Mouse (Mus musculus) limb, embryonic 13.5 days (tissue): ENCODE data around the gene Rad51b. TPM values are rescaled to one million over a fixed set of nuclear protein-coding genes. Genes with fewer than 3 reads are reported as not detected.

ENCODE experiments used
- ATAC-seq: fragments of 200-750 bp; cut with Nextera tagmentation; 2 replicates; pipeline ENCODE4 v1.8.0; 2017; ENCODE audit warnings: low read depth, moderate number of reproducible peaks, moderate TSS enrichment; ENCODE audit not compliant: low FRiP score
- H3K27ac ChIP-seq: fragments of 300-500 bp; sonication (generic); 2 replicates; pipeline ENCODE4 v1.5.1; 2015; ENCODE audit warnings: inconsistent platforms, mild to moderate bottlenecking, moderate library complexity
- H3K27me3 ChIP-seq: fragments of 300-500 bp; sonication (generic); 2 replicates; pipeline ENCODE4 v1.6.1; 2015; ENCODE audit warnings: mild to moderate bottlenecking, inconsistent platforms
- H3K36me3 ChIP-seq: fragments of 300-500 bp; sonication (generic); 2 replicates; pipeline ENCODE4 v1.6.1; 2015; ENCODE audit warnings: inconsistent platforms, mild to moderate bottlenecking, moderate library complexity
- H3K4me1 ChIP-seq: fragments of 300-500 bp; sonication (generic); 2 replicates; pipeline ENCODE4 v1.6.1; 2015; ENCODE audit warnings: inconsistent platforms
- H3K4me2 ChIP-seq: fragments of 300-500 bp; sonication (generic); replicated peaks from 2 replicates; pipeline ENCODE4 v1.6.1; 2015; ENCODE audit warnings: inconsistent platforms, mild to moderate bottlenecking, moderate library complexity
- H3K4me3 ChIP-seq: fragments of 300-500 bp; sonication (generic); 2 replicates; pipeline ENCODE4 v1.5.1; 2015; ENCODE audit warnings: moderate library complexity, mild to moderate bottlenecking, inconsistent platforms
- H3K9ac ChIP-seq: fragments of 300-500 bp; sonication (generic); 2 replicates; pipeline ENCODE4 v1.6.1; 2015; ENCODE audit warnings: mild to moderate bottlenecking, inconsistent platforms
- H3K9me3 ChIP-seq: fragments of 300-500 bp; sonication (generic); 2 replicates; pipeline ENCODE4 v1.6.1; 2016; ENCODE audit warnings: inconsistent platforms
- WGBS: fragments of 180-500 bp; shearing (Covaris S2); methylation state at CpG from one replicate; pipeline ENCODE4 v1.1.7; 2015; 5-methylcytosine and 5-hydroxymethylcytosine counted together
- polyA plus RNA-seq: library from polyadenylated mRNA; unstranded; fragments of >200 nt; fragmentation: Nextera tagmentation; extraction: Ambion mirVana; gene quantifications from 2 replicates; pipeline ENCODE4 v1.2.1, GENCODE M21; 2015

The Rad51b gene
- polyA plus RNA-seq, 1 experiment from 2014 or later, result 7.6 TPM

DNA sequence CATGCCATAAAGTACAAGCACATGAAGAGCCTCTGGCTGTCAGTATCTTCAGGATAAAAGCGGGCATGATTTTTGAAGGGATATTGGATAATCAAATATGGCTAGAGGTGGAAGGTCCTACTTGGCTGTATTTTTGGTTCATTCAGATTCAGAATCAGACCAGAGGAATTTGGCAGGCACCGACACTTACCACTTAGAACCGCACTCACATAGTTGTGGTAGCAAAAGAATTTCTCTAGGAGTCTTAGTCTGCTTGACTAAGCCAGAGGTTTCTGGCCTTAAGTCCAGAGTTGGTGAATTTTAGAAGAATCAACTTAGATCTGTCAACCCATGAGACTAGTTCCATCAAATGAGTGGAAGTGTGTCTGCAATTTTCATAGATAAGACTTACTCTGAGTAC lies 217.6 kb downstream of the Rad51b start:
- Histone ChIP-seq H3K4me1 (peaks cover 23% of the 10 kb centered on the region), H3K9ac (no peak overlapping the region), H3K4me3 (no peak overlapping the region), H3K27ac (no peak overlapping the region), H3K36me3 (no peaks in the 10 kb centered on the region), H3K27me3 (no peaks in the 10 kb centered on the region), H3K4me2 (no peak overlapping the region), H3K9me3 (no peaks in the 10 kb centered on the region)
- ATAC-seq, result no peak
- 93% methylated on average over 3 of the region's 3 CpGs for WGBS

DNA sequence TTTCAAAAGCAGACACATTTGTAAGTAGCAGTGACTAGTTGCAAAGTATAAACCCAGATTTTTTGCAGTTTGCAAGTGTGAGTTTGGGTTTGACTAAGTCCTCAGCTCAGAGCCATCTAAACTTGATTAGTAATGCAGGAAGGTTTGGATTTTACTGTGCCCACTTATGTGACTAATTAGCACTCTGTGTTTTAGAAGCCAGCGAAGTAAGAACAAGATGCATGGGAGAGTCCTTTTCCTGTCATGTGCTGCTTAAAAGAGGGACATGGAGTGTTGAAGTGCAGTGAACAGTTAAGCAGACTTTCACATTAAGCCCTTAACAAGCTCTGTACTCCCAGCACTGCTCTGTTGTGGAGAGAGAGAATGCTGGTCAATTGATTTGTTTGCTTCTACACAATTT lies 225.3 kb downstream of the Rad51b start:
- Histone ChIP-seq H3K27ac (no peak overlapping the region; the same call in 1 of the 2 replicates), H3K4me2 (no peak overlapping the region), H3K9me3 (no peaks in the 10 kb centered on the region), H3K4me3 (no peak overlapping the region), H3K4me1 (peaks cover 17% of the 10 kb centered on the region), H3K36me3 (no peaks in the 10 kb centered on the region), H3K27me3 (no peaks in the 10 kb centered on the region), H3K9ac (no peak overlapping the region)
- no peak for ATAC-seq
- WGBS, result 29% methylated on average over 1 of the region's 1 CpGs

DNA sequence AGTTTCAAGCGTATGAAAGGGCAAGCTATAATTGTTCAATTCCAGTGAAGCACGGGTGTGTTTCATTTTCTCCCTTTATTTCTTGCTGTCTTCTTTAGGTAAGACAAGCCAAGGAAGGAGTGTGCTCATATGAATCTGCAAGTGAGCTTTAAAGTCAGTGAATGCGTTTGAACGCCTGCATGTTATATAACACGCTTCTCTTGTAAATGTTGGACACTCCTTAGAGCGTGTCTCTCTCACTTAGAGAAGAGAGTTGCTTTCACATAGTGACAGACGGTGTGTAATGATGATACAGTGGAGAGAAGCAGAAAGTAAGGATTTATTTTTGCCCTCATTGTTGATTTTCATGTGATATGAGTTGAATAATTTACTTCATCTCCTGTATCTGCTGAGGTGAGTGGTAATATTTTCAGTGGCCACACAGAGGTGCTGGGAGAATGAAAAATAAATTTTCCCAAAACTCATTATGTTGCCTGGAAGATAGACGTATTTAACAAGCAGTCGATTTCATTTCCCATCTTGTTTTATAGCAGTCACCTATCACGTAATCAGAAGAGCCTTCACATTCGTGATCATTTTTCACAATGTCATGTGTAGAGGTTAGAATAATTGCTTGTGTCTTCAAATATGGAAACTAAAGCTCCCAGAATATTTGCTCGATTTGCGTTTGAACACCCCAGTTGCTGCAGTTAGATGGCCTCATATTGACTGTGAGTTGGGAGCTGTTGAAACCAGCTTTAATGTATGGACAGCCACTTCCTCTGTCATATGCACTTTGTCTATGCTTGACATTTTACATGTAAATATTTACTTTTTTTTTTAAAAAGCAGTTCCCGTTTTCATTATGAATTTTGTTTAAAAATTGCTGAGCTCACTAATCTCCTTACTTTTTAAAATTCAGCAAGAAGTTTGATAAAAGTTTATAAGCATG lies 228.1 kb downstream of the Rad51b start:
- no peaks in the 10 kb centered on the region for H3K9me3 ChIP-seq
- H3K4me3 ChIP-seq, result no peak overlapping the region
- no peak for ATAC-seq
- no peak overlapping the region for H3K9ac ChIP-seq
- H3K27ac ChIP-seq, result 0 out of 2 replicates have a peak overlapping the region, but pooled peaks have one; percentile 33
- peaks cover 4% of the 10 kb centered on the region; the same call in 1 of the 2 replicates for H3K36me3 ChIP-seq
- no peaks in the 10 kb centered on the region for H3K27me3 ChIP-seq
- H3K4me1 ChIP-seq, result peaks cover 25% of the 10 kb centered on the region
- no peak overlapping the region for H3K4me2 ChIP-seq
- 71% methylated on average over 14 of the region's 14 CpGs for WGBS

DNA sequence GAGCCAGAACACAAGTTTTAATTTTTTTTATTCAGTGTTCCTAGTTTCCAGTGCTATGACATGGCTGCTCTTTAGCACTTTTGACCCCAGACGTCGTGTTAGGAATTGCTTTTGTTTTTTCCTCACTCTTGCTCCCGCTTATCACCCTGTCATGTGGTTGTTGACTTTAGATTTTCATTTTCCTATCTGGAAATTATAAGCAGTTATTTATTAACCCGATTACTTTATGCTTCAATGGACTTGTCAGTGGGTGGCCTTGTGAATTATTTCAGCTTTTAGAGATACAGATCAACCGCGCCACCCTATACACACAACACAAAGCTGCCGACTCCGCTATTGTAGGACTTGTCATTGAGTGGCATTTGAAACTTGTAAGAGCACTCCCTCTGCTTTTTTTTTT lies 228.8 kb downstream of the Rad51b start:
- WGBS, result 81% methylated on average over 8 of the region's 8 CpGs
- H3K4me1 ChIP-seq, result peaks cover 32% of the 10 kb centered on the region
- ATAC-seq, result no peak
- no peaks in the 10 kb centered on the region for H3K27me3 ChIP-seq
- no peak overlapping the region for H3K27ac ChIP-seq
- H3K9me3 ChIP-seq, result no peaks in the 10 kb centered on the region
- no peak overlapping the region for H3K9ac ChIP-seq
- no peak overlapping the region for H3K4me3 ChIP-seq
- H3K4me2 ChIP-seq, result no peak overlapping the region
- H3K36me3 ChIP-seq, result peaks cover 4% of the 10 kb centered on the region; the same call in 1 of the 2 replicates

DNA sequence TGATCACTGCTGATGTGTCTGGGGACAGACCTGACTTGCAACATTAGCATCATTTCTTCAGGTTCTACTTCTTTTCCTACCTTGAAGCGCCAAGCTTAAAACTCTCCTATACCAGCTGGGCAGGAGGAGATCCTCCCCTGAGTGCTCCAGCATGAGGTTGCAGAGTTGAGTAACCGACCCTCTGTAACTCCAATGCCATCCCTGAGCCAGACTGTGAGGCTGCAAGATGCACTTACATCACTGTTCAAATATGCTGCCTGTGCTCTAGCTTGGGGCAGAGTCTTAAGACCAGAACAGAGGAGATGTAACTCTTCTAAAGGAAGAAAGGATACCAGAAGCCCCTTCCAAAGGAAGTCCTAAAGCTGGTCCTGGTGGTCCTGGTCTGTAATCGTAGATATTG lies 230.1 kb downstream of the Rad51b start:
- Histone ChIP-seq H3K9ac (no peak overlapping the region), H3K9me3 (no peaks in the 10 kb centered on the region), H3K4me2 (no peak overlapping the region), H3K27me3 (no peaks in the 10 kb centered on the region), H3K4me1 (peaks cover 45% of the 10 kb centered on the region), H3K27ac (no peak overlapping the region; the same call in 1 of the 2 replicates), H3K4me3 (no peak overlapping the region), H3K36me3 (peaks cover 4% of the 10 kb centered on the region; the same call in 1 of the 2 replicates)
- no peak for ATAC-seq
- 65% methylated on average over 3 of the region's 3 CpGs for WGBS

DNA sequence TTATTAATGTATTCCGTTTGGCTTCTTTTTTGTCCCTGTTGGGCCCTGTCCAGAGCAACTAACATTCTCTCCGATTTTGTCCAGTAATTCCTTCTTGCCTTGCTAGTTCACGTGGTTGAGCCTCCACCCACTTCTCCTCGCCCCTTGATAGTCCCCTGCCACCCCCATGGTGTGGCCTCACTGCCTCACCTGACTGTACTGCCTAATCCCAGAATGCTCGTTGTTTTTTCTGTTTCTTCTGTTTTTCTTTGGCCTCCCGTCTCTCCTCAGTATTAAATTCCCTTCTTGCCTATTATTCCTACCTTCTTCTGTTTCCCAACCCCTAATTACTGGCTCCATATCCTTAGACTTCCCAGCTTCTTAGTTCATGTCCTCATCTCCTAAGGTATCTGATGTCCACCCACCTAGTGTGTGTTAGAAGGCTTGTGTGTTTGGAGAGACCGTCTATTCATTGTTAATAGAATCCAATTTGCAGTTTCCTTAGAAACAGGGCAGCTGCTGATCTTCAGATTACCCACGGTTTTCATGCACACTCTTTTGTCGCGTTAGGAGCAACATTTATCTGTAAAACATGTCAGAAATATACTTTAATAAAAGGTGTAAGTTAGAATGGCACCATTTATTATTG lies 233.3 kb downstream of the Rad51b start:
- Histone ChIP-seq H3K36me3 (peaks cover 4% of the 10 kb centered on the region; the same call in 1 of the 2 replicates), H3K9me3 (no peaks in the 10 kb centered on the region), H3K27me3 (no peaks in the 10 kb centered on the region), H3K4me3 (no peak overlapping the region), H3K9ac (no peak overlapping the region), H3K4me2 (no peak overlapping the region), H3K4me1 (peaks cover 51% of the 10 kb centered on the region), H3K27ac (peak overlapping the region; percentile 68; the same call in 1 of the 2 replicates)
- ATAC-seq, result no peak
- 55% methylated on average over 10 of the region's 10 CpGs for WGBS

GRCm38 (mm10) chr12:79531809-79532798 lies 235.0 kb downstream of the Rad51b start:
- peaks cover 57% of the 10 kb centered on the region for H3K4me1 ChIP-seq
- WGBS, result 30% methylated on average over 5 of the region's 5 CpGs
- no peak overlapping the region for H3K4me3 ChIP-seq
- peaks cover 4% of the 10 kb centered on the region; the same call in 1 of the 2 replicates for H3K36me3 ChIP-seq
- no peaks in the 10 kb centered on the region for H3K27me3 ChIP-seq
- H3K4me2 ChIP-seq, result no peak overlapping the region
- H3K9ac ChIP-seq, result no peak overlapping the region
- peak overlapping the region; percentile 84 for H3K27ac ChIP-seq
- peak; percentile 41; the same call in 1 of the 2 replicates for ATAC-seq
- H3K9me3 ChIP-seq, result no peaks in the 10 kb centered on the region

GRCm38 (mm10) chr12:79534778-79535177 lies 237.7 kb downstream of the Rad51b start:
- peaks cover 49% of the 10 kb centered on the region for H3K4me1 ChIP-seq
- H3K27ac ChIP-seq, result peak overlapping the region; percentile 6; the same call in 1 of the 2 replicates
- H3K27me3 ChIP-seq, result no peaks in the 10 kb centered on the region
- ATAC-seq, result no peak
- H3K9me3 ChIP-seq, result no peaks in the 10 kb centered on the region
- no peak overlapping the region for H3K4me3 ChIP-seq
- H3K9ac ChIP-seq, result no peak overlapping the region
- no peak overlapping the region for H3K4me2 ChIP-seq
- 35% methylated on average over 1 of the region's 1 CpGs for WGBS
- no peaks in the 10 kb centered on the region for H3K36me3 ChIP-seq

GRCm38 (mm10) chr12:79535532-79536437 lies 238.7 kb downstream of the Rad51b start:
- Histone ChIP-seq H3K27ac (peak overlapping the region; percentile 73; the same call in 1 of the 2 replicates), H3K9me3 (no peaks in the 10 kb centered on the region), H3K4me1 (peaks cover 40% of the 10 kb centered on the region), H3K36me3 (no peaks in the 10 kb centered on the region), H3K4me3 (no peak overlapping the region), H3K9ac (no peak overlapping the region), H3K4me2 (no peak overlapping the region), H3K27me3 (no peaks in the 10 kb centered on the region)
- ATAC-seq, result no peak
- WGBS, result 19% methylated on average over 9 of the region's 9 CpGs

DNA sequence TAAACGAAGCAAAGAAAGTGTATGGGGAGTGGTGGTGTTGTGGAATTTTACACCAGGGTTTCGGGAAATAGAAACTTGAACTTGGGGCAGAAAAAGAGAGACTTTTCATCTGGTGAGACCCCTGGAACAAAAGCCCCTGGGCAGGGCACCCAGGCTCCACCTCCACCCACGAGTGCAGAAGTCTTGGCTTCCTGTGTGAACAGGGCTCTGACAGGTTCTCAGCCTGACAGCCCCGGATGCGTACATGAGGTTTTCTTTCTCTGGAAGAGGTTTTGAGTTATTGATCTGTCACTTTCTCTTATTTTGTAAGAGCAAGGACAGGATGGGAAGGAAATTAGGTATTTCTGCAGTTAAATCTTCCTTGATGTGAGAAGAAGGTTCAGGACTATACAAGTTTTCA lies 243.1 kb downstream of the Rad51b start:
- Histone ChIP-seq H3K36me3 (no peaks in the 10 kb centered on the region), H3K9me3 (no peaks in the 10 kb centered on the region), H3K4me3 (no peak overlapping the region), H3K27me3 (no peaks in the 10 kb centered on the region), H3K4me1 (peaks cover 28% of the 10 kb centered on the region), H3K27ac (no peak overlapping the region), H3K4me2 (no peak overlapping the region), H3K9ac (no peak overlapping the region)
- ATAC-seq, result no peak
- WGBS, result 58% methylated on average over 5 of the region's 5 CpGs

- no peak for ATAC-seq
- Histone ChIP-seq H3K4me3 (no peak overlapping the region), H3K4me1 (peaks cover 16% of the 10 kb centered on the region), H3K4me2 (no peak overlapping the region), H3K27me3 (no peaks in the 10 kb centered on the region), H3K9ac (no peak overlapping the region), H3K9me3 (no peaks in the 10 kb centered on the region), H3K27ac (no peak overlapping the region), H3K36me3 (no peaks in the 10 kb centered on the region)
- 92% methylated on average over 6 of the region's 6 CpGs for WGBS
Measured at GRCm38 (mm10) chr12:79541581-79541980, 244.5 kb downstream of the Rad51b start.
